Mouse (Mus musculus) heart, adult 9 months (tissue): ENCODE measurements around the gene Tgds.
"Not testable (repeated sequence)": the region's sequence is repeated elsewhere in the genome, so short reads cannot be mapped to it uniquely, and the experiment has no call there.

ENCODE experiments used
- DNase-seq, 2 experiments: peaks; one replicate each; pipeline ENCODE4 v3.0.0; 2022; ENCODE audit warnings: low spot score in 2 of 2

Gene Tgds

DNA sequence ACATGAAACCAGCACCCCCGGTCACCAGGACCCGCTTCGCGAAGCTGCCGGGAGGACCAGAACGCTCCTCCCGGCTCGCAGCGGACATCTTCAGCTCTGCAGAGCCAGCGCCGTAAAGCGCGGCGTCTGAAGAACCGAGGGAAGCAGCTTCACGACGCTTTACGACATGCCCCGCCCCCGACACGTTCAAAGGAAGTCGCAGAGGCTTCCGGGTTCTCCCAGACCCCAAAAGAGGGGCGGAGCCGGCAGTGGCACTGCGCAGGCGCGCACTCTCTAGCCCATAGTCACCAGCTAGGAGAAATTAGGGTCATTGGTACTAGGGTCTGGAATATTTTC, at the start of gene Tgds:
Gene Tgds (minus strand): TSS at position 114 of the 336 bp plus-strand sequence.
- peak; percentile 98 to 99 for DNase-seq

DNA sequence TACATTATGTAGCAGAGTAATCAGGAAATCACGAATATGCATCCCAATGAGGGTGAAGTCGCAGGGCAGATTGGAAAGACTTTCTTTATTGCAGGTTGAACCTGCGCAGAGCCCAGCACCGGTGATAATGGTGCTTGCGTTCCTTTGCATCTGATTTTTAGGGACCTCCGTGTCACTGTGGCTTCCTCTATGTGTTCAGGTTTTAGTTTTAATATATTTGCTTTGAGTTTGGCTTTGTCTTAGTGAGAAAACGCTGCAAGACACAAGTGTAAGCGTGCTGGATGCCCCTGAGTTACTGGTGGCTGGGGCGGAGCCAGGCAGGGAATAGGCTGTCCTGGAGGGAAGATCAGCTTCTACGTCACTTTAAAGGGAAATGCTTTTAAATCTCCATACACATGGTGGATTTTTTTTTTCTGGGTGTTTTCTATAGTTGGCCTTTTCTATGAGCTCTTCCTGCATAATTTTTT, 48.2 kb upstream of the Tgds start:
- peak; percentile 38 to 39 for DNase-seq

DNA sequence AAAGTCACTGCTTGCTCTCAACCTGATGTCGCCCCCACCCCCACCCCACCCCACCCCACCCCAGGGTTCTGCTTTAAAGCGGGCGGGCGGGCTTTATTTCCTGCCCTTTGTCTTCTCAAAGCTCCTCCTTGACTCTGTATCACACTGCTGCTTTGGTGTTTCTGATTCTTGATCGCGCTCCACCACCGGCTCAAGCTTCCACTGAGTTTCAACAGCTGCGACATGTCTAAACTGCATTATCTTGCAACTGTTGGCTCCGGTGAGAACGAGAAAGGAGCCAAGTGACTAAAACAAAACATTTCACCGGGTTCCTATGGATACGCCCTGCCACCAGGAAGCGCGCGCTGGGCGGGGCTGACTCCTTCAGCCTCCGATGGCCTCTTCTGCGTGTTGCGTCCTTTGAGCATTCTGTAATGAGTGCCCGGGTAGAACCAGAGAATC, 47.6 kb upstream of the Tgds start:
- DNase-seq, result peak; percentile 74 to 82

DNA sequence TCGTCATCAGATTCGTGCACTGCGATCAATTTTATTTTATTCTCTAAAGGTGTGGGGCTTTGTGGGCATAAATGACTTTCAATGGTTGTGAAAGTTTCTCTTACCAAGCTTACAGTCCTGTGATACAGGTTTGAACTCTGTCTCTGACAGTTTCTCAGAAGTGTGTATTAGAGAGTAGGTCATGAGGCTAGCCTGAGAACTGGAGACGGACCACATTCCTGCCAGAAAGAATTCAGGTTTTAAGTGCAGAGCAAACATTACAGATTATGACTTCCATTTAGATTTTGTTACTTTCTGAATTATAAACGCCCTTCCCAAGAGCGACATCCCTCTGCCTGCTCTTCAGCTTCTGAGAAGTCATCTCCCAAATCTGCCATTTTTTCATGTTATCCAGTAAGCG, 47.1 kb upstream of the Tgds start:
- DNase-seq, result no peak

DNA sequence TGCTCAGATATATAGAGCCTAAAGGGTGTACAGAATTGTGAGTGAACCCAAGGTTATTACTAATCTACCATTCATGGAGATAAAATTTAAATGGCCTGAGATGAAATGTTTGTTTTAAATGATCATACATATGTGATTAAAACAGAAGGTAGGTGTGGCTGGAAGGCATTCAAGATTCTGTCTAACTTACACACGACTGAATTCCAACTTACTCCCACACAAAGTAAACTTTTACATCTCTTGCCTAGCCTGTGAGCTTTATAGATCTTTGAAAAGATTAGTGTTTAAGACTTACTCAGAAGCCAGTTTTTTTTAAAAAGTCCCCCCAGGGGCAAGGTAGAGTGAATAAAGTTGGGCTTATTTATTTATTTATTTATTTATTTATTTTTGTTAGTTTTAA, 46.7 kb upstream of the Tgds start:
- DNase-seq, result no peak

DNA sequence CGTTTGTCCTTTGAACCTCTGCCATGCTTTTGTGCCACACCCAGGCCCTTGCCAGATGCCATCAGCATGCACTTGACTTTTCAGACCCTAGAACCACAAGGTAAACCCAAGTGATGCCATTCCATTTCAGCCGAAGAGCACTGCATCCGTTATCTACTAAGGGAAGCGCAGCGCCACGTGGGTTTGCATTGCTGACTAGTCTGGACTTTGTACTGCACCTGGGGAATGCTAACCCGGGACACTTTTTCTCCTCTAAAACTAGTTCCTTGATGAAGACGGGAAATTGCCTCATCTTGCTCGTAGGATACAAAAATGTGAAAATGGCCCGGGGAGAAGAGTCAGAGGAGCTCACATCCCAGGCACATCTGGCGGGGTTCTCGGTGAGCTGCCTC, 43.1 kb upstream of the Tgds start:
- no peak for DNase-seq

DNA sequence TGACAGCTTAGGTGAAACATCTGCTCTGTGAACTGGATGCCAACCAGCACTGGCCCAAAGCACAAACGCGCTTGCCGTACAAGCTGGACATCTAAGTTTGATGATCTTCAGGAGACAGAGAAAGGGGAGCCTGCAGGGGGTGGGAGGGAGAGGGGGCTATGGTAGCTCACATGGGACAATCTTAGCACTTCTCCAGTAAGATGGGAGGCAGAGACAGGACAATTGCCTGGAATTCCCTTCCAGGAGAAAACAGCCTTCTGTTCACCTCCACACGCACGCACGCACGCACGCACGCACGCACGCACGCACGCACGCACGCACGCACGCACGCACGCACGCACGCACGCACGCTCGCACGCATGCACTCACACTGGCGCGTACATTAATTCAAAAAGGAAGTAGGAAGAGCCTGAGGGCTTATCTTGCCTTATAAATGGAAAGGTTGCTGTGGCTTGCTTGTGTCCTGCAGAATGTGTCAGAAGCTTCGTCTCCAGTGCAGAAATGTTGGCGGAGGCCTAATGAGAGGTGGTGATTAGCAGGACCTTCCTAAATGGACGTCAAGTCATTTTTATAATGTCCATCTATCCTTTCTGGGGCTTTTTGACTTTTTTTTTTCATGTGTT, 42.6 kb upstream of the Tgds start:
- no peak for DNase-seq

DNA sequence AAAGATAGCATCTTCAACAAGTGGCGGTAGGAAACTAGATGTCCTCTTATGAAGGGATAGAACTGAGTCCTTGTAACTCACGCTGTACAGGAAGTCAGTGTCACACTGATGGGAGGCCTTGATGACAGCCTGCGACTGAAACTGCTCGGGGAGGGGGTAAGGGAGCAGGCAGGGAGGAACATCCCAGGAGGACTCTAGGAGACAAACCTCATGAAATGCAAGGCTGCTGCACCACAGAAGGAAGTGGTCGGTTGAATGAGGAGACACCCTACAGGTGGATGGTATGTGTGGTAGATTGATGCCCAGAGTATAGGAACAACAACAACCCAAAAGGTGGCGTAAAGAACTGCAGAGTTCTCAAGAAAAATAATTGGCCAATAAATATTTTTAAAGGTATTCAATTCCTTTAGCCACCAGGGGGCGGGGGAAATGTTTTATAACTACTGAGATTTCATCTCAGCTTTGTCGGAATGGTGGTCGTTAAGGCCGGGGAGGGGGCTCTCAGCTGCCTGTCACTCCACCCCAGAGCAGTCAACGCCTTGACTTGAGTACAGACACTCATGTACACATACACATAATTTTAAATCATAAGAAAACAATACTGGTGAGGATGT, 41.1 kb upstream of the Tgds start:
- DNase-seq, result no peak

DNA sequence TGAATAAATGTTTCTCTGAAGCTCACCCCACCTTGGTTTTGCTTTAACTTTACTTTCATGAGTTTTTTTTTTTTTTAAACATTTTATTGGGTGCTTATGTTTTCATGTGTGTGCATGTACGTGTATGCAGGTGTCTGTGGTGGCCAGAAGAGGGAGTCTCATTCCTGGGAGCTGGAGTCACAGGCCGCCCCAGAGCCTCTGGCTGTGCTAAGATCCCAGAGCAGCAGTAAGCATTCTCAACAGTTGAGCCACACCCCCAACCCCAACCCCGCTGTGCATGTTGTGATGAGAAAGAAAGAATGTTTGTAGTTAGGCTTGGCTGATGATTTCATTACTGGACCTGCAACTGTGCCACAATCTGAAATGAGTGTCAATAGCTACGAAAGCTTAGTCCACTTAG, 36.2 kb upstream of the Tgds start:
- no peak for DNase-seq

DNA sequence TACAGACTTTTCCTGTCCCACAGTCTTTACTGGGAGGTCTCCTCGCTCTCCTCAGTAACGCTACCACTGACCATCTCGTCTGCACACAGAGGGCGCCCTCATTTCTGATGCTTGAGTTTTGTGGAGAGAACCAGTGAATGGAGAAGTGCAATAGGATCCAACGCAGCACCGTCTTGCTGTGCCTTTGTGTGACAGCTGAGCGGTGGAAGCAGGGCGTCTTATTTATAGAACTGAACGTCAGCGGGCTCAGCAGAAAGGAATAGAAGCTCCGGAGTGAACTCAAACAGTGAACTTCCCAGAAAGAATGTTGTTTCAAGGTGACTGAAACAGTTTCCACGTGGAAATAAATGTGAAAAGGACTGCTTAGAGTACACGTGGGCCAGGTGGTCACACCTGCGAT, 30.1 kb upstream of the Tgds start:
- peak in 1 of 2 experiments; percentile 19 for DNase-seq

DNA sequence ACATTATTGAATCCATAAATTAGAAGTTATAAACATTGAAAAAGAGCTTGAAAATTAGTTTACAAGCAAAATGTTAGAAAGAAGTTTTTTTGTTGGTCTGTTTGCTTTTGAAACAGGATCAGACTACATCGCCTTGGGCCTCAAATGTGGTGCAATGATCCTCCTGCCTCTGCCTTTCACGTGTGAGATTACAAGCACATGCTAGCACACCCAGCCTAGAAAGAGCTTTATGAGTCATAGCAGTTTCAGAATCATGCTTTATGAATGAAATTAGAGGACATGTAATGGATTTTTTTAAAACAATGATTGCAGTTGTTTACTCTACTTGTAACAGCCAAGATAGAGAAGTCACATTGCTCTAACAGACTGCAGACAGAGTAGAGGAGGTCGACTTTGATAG, 29.2 kb upstream of the Tgds start:
- DNase-seq, result no peak

DNA sequence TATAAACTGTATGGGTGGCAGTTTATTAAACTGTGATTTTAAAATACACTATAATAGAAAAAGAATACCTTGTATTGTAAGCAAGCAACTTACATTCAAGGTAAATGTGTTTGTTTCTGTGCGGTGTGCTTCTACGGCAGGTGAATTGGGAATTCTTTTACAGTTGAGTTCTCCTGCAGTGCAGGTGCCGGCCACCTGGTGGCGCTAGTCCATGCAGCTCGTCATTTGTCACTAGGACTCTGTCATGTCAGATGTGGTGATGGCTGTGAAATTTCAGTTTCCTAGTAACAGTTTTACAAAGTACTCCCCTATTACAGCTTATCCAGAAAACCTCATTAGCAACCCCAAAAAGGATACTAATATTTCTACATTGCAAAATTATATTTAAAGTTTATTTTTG, 24.6 kb upstream of the Tgds start:
- no peak for DNase-seq

DNA sequence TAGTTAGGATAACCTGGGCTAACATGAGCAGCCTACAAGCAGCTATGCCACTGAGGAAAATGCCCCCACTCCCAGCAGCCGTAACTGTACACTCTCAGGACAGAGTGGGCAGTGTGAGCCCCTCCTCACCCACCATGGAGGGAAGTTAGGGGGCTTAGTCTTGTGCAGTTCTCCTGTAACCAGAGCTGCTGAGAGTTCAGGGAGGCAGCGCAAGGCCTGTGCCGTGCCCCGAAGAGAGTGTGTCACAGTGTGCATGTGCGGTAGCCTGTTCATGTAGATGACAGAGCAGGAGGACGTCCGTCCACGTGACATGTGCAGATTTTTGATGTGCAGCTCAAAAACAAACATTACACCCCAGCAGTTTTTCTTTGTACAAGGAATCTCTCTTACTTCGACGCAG, 24.2 kb upstream of the Tgds start:
- no peak for DNase-seq

DNA sequence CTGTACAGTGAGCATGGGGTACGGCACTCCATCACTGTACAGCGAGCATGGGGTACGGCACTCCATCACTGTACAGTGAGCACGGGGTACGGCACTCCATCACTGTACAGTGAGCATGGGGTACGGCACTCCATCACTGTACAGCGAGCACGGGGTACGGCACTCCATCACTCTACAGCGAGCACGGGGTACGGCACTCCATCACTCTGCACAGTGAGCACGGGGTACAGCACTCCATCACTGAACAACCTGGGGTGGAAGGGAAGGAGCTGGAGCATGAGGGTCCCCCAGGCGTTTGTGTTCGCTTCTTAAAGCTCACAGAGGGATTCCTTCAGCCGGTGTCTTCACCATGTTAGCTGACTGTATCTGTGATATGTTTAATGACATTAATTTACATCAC, 23.5 kb upstream of the Tgds start:
- not testable (repeated sequence) for DNase-seq

DNA sequence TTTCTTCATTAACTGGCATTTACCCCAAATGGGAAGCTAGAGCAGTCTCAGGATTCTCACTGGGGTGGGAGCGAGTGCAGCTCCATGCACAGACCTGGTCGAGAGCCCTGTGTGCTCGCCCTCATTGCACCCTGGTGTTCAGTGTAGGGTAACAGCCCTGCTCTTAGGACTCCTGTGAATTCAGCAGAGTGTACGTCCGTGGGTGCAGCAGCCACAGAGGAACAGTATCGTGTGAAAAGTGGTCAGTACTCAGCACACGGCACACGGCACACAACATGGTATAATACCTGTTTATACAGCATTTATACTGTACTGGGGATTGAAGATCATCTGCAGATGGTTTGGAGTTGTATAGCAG, 19.7 kb upstream of the Tgds start:
- DNase-seq, result no peak

DNA sequence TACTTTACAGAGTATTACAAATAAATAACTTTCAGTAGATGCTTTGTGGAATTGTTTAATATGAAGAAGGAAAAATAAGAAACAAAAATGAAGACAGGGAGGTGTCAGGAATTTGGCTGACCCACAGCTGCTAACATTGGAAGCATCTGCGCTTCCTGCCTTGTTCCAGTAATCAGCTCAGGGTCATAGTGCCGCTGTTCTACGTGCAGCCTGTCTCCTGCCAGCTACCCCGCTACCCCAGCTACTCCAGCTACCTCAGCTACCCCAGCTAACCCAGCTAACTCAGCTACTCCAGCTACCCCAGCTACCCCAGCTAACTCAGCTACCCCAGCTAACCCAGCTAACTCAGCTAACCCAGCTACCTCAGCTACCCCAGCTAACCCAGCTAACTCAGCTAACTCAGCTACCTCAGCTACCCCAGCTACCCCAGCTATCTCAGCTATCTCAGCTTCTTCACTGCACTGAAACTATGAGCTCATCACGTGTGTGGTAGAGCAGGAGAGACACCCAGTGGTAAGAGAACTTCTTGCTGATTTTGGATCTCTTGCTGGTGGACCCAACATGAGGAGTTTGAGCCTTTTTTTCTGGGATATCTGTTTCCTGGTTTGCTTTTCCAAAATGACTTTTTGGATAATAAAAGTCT, 19.2 kb upstream of the Tgds start:
- DNase-seq, result peak; percentile 33 to 38

DNA sequence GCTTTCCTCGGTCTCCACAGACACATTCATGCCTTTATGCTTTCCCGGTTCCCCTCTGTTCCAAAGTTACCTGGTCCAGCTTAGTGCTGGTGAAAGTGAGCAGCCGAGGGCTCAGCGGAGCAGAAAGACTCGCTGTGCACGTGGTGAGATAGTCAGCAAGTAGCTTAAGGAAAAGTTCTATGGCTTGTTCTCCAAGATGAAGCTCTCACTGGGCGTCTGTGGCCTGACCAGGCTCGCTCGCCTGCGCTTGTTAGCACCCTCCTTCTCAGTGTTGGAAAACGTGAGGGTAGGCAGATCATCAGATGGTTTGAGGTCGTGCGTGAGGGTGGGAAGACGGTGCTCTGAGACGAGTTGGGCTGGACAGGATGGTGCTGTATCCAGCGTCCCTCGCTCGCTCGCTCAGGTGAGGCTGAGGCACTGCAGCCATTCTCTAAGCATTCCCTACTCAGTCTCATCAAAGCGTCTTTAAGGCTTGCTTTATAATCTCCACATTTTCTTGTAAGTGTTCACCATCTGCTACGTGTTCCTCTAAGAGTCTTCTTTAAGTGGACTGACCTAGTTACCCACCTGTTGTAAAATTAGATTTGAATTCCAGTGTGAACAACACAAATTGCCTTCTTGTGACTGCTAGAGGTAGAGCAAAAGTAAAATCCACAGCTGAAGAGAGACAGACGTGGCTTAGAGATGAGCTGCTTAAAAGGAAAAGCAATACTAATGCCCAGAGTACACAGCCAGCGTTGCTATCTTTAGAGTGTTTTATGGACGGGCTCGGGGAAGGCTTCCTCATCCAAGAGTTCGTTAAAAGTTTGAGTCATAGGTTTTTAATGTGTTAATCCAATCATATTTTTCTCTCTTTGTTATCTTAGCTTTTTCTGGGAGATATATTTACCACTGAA, 18.3 kb upstream of the Tgds start:
- DNase-seq, result no peak

DNA sequence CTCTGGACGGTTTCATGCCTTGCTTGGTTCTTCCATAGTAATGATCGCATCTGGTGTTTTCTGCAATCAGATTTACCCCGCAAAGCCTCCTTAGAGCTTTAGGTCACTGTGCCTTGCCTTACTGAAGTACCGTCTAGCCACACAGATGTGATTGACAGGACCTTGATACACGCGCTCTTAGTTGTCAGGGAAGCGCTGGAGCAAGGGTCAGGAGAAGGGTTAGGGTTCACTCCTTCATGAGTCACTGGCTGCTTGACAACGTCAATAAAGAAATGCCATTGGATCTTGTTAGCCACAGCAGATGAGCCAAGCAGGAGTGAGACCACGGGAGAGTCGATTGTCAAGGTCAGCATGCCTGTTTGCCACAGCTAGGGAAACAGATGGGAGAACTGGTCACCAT, 16.0 kb upstream of the Tgds start:
- DNase-seq, result no peak

DNA sequence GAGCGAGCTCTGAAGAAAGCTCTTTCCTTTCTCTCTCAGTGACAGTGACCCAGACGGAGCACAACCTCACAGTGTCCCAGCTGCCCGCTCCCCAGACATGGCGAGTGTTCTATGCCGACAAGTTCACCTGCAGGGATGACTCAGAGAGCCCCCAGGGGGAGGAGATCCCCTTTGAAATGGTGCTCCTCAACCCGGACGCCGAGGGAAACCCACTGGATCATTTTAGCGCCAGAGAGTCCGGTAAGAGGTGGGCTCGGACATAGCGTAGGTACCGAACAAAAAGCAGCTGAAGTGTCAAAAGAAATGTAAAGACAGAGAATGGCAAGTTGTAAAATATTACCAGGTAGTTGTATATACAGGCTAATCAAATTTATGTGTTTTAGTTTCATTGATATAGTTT, 15.5 kb upstream of the Tgds start:
- no peak for DNase-seq

DNA sequence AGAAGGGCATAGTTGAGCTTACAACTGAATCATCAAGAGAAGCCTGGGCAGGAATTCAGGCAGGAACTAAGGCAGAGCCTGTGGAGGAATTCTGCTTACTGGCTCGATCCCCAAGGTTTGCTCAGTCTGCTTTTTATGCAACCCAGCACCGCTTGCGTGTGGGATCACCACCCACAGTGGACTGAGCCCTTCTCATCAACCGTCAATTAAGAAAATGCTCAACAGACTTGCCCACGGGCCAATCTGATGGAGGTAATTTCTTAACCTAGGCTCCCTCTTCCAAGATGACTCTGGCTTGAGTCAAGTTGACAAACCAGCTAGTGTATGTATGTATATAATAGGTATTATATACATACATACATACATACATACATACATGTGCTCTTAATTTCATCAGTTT, 9.7 kb upstream of the Tgds start:
- DNase-seq, result no peak

DNA sequence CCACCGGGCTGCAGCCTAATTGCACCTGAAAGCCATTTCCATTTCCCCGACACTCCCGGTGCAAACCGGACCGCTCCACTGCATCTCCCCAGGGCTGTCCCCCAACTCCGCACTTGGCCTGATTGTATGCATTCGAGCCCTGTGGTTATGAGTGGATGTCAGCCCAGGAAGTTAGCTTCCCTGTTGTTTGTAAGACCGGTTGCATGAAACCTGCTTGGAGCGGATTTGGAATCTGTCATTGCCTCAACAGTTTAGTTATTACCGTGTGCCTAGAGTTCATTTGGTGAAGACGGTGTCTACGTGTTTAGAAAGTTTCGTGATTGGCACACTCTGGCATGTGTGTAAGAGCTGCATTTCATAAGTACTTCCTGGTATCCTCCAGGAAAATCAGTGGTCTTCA, 4.9 kb upstream of the Tgds start:
- no peak for DNase-seq

DNA sequence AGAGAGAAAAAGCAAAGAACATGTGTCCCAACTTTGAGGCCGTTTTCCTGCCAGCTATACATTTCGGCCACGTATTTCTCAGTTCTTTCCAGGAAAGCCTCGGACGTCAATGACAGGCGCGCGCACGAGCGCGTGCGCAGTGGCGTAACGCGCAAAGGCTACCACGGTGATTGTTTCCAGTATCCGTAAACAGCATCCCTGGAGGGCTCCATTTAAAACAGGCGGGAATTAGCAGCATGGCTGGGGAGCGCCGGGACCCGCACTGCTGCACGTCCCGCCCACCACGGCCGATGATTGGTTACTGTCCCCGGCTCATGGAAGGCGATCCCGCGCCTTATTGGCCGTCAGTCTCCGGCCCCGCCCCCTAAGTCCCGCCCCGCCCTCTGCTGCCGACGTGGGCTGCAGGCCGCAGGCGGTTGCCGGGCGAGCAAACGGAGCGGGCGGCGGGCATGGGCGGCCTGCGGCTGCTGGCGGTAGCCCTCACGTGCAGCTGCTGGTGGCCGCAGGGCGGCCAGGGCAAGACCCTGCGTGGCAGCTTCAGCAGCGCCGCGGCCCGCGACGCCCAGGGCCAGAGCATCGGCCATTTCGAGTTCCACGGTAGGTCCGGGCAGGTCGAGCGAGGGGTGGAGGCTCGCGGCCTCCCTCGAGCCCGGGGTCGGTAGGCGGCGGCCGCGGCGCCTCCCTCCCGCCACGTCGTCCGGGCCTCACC, 4.3 kb upstream of the Tgds start, which contains the start of gene Gpr180:
Gene Gpr180 (plus strand): TSS at position 415 of the 709 bp plus-strand sequence.
- peak; percentile 94 for DNase-seq
